Mouse (Mus musculus) lung, adult 2 months (tissue): Measurements from ENCODE around the gene Ccdc8.

Experiments
- CTCF ChIP-seq: fragments of 200-500 bp; IDR thresholded peaks from 2 replicates; pipeline ENCODE4 v1.5.1; 2011; ENCODE audit warnings: mild to moderate bottlenecking, low read length, control low read depth; ENCODE audit not compliant: insufficient read depth
- POLR2A ChIP-seq: fragments of 200-500 bp; IDR thresholded peaks from 2 replicates; pipeline ENCODE4 v1.6.1; 2011; ENCODE audit warnings: low read depth, mild to moderate bottlenecking, control low read depth, low read length, borderline replicate concordance; ENCODE audit errors: extremely low read depth

GRCm38 (mm10) chr7:17027588-17028343, 35.3 kb downstream of the Ccdc8 start, which contains the start of gene Ppp5c:
- TF ChIP-seq CTCF (no peak), POLR2A (peak; percentile 36; the same call in 1 of the 2 replicates)
